Mouse (Mus musculus) cerebellum, postnatal 36 days (tissue): Measurements from ENCODE around the gene Iqck.
A peak's percentile ranks its signal among the peaks of the same experiment; 100 is the strongest.

Experiments used
- DNase-seq, 2 experiments: peaks; one replicate each; pipeline ENCODE4 v3.0.0; 2021 to 2022; ENCODE audit warnings: mixed read lengths in 2 of 2

Gene Iqck

DNA sequence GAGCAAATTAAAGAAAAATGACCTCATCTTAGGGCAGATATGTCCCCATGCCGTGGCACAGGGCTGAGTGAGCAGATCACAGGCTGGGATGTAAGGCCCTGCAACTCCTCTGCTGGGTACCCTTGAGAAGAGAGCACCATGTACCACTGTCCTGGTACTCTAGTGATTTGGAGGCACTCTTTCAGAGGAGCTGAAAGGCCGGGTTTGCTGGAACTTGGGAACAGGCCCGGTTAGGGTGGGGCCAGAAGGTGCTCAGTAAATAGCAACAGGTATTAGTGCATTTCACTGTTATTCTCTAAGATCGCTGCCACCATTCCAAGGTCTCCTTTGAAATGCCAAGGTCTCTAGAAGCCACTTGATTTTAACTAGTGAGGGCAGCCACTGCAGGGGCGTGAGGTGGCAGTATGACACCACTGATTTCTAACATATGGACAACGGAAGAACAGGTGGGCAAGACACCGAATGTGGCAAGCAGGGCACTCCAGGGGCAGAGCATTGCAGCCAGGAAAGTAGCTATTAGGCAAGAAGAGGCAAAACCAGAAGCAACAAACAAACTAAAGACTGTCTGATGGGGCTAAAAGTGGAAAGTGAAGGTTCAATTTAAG lies 59.1 kb downstream of the Iqck start:
- peak; percentile 52 to 56 for DNase-seq

DNA sequence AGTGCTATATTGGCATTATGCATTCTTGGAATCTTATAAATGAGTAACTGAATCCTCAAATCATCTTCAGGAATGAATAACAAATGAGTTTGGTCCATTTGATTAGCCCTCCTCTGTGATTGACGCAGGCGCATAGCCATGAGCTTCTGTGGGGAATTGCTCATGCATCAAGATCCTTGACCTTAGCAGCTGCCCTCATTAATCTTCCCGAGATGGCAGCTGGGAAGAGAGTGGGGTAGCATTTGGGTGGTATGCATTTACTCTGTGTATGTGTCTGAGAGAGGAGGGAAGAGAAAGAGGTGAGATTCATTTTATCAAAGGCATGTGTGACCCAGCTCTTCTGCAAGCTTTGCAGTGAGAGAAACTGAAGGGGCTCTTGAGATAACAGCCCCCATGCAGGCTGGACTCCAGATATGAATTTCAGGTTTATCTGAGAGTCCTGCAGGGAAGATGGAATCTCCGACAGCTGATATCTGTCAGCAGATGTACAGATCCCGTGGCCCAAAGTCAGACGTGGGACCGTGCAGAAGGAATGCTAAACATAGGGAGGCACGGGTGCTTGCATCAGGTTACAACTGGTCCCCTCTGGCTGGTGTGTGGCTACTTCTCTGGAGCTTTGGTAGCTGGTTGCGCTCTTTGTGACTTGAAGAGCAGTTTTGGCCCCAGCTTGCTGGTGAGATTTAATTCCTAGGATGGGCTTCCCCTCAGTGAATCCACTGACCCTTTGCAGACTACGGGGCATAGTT lies 63.9 kb downstream of the Iqck start:
- no peak for DNase-seq

GRCm38 (mm10) chr7:118922441-118923202 lies 67.1 kb downstream of the Iqck start:
- no peak for DNase-seq

GRCm38 (mm10) chr7:118925547-118925946 lies 70.0 kb downstream of the Iqck start:
- DNase-seq, result no peak

DNA sequence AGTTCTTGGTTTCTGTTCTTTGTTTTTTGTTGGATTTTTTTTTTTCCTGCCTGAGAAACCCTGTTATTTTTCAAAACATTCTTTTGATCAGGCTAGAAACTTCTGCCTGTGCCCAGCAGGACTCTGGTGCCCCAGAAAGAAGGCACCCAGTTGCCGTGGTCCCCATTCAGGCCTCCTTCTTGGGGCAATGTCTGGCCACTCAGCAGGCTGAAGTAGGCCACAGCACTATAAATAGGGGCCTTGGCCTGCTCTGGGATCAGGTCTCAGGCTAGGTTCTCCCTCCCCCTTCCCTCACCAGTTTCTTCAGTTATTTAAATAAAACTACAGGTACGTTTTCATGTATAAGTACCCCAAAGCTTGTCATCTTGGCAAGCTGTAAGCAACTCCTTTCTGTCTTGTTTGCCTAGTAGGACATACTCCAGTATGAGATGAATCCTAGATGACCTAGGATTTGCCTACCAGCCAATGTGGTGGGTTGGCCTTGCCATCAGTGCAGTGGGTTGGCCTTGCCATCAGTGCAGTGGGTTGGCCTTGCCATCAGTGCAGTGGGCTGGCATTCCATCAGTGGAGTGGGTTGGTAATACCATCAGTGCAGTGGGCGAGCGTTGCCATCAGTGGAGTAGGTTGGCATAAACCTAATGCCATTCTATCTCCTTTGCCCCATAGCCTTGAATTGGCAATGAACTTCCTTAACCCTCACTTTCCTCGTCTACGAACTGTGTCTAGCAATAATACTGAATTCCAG lies 71.1 kb downstream of the Iqck start:
- no peak for DNase-seq

- no peak for DNase-seq
Observed at GRCm38 (mm10) chr7:118927279-118927678, 71.7 kb downstream of the Iqck start.

DNA sequence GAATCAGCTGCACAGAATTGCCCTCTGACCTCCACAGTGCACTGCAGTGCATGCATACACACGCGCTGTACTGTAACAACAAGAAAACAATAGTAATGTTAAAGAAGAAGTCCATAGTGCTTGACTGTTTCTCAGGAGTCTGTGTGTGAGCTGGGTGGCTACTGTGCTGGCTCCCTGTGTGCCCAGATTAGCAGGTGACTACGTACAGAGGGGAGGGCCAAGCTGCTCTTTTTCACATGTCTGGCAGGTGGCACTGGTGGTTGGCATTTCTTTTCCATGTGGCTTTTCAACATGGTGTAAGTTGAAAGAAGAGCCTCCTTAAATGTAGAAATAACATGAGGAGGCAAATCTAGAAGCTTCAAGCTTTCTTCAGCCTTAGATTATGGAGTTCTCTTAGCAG lies 72.8 kb downstream of the Iqck start:
- no peak for DNase-seq

GRCm38 (mm10) chr7:118928916-118929315 lies 73.4 kb downstream of the Iqck start:
- no peak for DNase-seq

- peak in 1 of 2 experiments; percentile 31 for DNase-seq
Observed at GRCm38 (mm10) chr7:118929601-118930311, 74.2 kb downstream of the Iqck start.

GRCm38 (mm10) chr7:118931502-118932395 lies 76.2 kb downstream of the Iqck start:
- DNase-seq, result no peak

DNA sequence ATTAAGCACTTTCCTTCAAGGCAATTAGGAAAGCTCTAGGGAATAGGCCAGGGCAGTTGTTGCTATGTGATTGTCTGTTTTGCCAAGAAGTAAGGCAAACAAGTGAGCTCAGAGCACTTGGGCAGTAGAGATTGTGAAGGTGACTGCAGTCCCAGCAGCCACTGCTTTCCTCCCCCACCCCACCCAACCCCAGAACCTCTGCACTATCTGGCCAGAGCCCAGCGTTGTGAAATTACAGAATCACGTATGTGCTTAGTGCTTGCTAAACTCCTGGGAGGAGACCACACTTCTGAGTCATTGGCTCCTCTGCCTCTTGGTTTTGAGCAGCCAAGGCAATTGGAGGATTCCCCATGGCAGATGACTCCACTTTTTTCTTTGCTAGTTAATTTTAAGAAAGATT lies 79.8 kb downstream of the Iqck start:
- no peak for DNase-seq

DNA sequence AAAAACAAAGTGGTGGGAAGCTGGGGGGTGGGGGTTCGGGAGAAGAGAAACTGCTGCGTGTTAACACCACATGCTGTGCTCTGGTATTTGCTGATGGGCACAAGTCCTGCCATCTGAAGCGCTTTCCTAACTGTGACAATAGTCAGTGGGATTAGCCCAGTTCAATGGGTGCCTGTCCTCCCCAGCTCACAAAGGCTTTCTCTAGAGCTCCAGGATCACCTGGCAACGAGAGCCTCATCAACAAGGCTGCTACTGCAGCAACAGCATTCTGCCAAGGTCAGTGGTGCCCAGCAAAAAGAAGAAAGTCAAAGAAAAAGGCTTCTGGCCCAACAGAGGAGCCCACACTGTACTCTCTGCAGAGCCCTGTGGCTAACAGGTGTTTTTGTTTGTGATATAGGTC lies 81.3 kb downstream of the Iqck start:
- no peak for DNase-seq

DNA sequence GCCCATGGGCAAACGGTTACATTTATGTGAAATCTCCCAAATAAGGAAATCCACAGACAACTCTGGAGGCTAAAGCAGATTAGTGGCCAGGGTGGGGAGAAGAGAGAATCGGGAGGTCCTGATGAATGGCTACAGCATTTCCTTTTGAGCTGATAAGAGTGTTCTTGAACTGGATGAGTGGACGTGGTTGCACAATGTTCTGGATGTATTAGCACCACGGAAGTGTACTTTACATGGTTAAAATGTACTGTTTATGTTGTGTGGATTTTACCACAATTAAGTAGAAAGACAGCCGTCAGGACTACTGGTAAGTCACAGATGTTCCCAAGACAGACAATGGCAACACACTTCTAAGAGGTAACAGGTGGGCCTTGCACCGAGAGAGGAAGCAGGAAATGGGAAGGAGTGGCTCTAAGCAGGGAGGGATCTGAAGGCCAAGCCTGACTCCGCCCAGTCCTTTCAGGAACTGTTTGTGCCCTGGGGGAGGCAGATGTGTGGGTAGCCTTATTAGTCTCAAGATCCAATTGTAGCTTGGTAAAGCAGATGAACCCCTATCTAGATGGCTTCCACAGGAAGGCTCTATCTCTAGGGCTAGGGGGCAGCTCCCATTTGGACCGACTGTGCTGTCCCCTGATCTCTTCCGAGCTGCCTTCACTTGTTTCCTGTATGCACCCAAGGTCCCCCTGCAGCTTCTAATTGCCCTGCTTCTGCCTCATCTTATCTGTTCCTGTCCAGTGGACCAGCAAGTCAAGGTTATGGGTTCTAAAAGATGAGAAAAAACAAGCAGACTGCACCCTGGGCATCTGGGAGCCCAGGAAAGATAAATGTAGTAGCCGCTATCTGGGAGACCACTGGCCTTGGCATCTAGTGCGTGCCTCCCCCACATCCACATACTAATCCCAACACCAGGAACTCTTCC lies 82.2 kb downstream of the Iqck start:
- no peak for DNase-seq

GRCm38 (mm10) chr7:118942297-118942696 lies 86.7 kb downstream of the Iqck start:
- no peak for DNase-seq

DNA sequence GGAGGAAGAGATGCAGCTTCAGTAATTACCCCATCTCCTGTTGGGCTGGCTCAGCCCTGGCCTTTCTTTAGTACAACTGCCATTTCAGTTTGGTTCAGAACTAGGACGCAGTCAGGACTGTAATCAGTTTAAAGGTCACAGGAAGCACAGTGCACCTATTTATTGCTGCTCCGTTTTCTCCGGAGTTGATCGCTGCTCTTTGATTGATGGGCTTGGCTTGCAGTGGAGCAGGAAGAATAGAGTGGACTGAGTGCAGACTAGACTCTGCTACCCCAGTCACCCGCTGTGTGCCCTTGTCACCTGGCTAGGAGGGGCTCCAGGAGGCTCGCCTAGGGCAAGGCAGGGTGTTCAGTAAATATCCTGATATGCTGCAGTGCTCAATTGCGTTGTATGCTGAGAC lies 87.6 kb downstream of the Iqck start:
- DNase-seq, result no peak

- no peak for DNase-seq
Observed at GRCm38 (mm10) chr7:118944884-118945283, 89.3 kb downstream of the Iqck start.

DNA sequence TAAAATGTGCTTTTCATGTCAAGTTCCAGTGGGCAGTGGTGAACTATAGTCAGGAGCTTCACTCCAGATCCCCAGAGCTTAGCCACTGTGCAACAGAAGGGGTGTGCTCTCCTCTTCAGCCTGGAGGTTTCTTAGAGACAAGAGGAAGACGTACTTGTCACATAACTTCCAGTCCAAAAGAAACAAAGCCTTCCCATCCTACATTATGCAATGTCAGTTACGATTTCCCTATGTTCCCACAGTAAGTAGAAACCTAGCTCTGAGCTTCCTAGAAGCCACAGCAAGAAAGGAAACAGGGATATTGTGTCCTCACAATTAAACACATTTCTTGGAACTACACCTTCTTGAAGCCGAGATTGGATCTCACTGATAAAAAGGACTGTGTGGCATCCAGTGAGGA lies 91.7 kb downstream of the Iqck start:
- no peak for DNase-seq

GRCm38 (mm10) chr7:118948677-118949282 lies 93.2 kb downstream of the Iqck start:
- no peak for DNase-seq

DNA sequence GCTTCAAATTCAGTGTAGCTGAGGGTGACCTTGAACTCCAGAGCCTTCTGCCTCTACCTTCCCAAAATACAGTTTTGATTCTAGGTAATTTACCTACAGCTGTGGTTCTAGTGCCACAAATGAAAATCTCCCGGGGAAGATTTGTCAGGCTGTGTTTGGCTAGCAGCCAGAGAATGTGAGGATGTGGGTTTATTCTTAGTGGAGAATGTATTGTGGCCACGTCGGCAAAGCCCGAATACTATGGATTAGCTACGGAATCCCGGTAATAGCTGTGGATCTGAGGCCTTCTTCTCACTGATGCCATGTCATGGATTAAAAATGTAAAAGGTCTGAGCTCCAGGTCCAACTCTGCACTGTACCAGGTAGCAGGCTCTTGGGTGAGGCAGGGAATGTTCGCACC lies 94.2 kb downstream of the Iqck start:
- DNase-seq, result no peak
